In the genomic region with DNA sequence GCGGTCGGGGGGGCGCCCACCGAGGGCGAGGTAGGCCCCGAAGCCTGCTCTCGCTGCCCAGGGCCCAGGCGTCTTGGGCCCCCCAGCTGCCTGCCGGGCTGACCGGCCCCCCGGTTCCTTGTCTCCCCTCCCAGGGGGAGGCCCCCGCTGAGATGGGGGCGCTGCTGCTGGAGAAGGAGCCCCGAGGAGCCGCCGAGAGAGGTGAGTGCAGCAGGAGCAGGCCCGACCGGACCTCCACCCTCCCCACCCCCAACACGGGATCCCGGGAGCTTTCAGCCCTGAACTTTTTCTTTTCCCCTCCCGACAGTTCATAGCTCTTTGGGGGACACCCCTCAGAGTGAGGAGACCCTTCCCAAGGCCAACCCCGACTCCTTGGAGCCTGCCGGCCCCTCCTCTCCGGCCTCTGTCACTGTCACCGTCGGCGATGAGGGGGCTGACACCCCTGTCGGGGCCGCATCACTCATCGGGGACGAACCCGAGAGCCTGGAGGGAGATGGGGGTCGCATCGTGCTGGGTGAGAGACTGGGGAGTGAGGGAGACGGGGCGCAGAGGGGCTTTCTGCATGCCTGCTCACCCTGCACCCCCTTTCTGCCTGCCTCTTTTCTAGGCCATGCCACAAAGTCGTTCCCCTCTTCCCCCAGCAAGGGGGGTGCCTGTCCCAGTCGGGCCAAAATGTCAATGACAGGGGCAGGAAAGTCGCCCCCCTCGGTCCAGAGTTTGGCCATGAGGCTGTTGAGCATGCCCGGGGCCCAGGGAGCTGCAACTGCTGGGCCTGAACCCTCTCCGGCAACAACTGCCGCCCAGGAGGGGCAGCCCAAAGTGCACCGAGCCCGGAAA, we compare ENCODE assay signal across 9 mouse cellular contexts. TPM values are rescaled to one million over a fixed set of nuclear protein-coding genes. Genes with fewer than 3 reads are reported as not detected.
DNase-seq lines count a peak whose midpoint lies in the region; ATAC-seq and TF ChIP-seq lines count a peak whose summit lies in the region.
"Had no signal": no experiment of that assay in that cellular context is flagged by ENCODE, and none has a peak within 500 bp of the region (broad histone marks: within the 10 kb centered on the region; RNA-seq: fewer than 3 reads in every experiment).

No protein-coding gene starts in this region.

- no peak for TF ChIP-seq EP300 in stomach, postnatal 0 days (optimal IDR thresholded peaks at IDR 0.05)

- peak; percentile 59 for DNase-seq in gastrocnemius, adult 2 months
- no peak for DNase-seq in gastrocnemius, adult 18-20 months (ENCODE audit: low spot score)
- DNase-seq in adipocyte (ENCODE audit: low spot score): peak; percentile 48
- DNase-seq in heart, postnatal 36 days: peak; percentile 50 to 71
- peak; percentile 46 for DNase-seq in left cerebral cortex, postnatal 4 days
- DNase-seq in midbrain, embryonic 11.5 days (ENCODE audit: low spot score, missing footprints): peak; percentile 95
- DNase-seq in stomach, postnatal 0 days (ENCODE audit: low spot score): peak; percentile 71

- H3K4me3 ChIP-seq in gastrocnemius, adult 2 months: peak overlapping the region; percentile 95
- peak overlapping the region; percentile 99 for H3K4me3 ChIP-seq in embryonic facial prominence, embryonic 12.5 days
- peak overlapping the region; percentile 95 for H3K4me3 ChIP-seq in midbrain, embryonic 11.5 days (ENCODE audit: low read depth, low read length)
- peak overlapping the region; percentile 88 for H3K4me3 ChIP-seq in stomach, postnatal 0 days (ENCODE audit: low read depth, low read length)

- peaks cover 34% of the 10 kb centered on the region for H3K36me3 ChIP-seq in embryonic facial prominence, embryonic 12.5 days
- peaks cover 20% of the 10 kb centered on the region for H3K36me3 ChIP-seq in midbrain, embryonic 11.5 days (ENCODE audit: control insufficient read depth, insufficient read depth, low read length)
- H3K36me3 ChIP-seq in stomach, postnatal 0 days (ENCODE audit: control insufficient read depth, insufficient read depth, low read length): peaks cover 8% of the 10 kb centered on the region; the same call in 1 of the 2 replicates

- peaks cover 31% of the 10 kb centered on the region for H3K4me1 ChIP-seq in embryonic facial prominence, embryonic 12.5 days
- H3K4me1 ChIP-seq in midbrain, embryonic 11.5 days (ENCODE audit: control insufficient read depth, insufficient read depth, low read length): peaks cover 21% of the 10 kb centered on the region
- H3K4me1 ChIP-seq in stomach, postnatal 0 days (replicated peaks; ENCODE audit: control insufficient read depth, insufficient read depth): no peaks in the 10 kb centered on the region

- no peak for ATAC-seq in embryonic facial prominence, embryonic 12.5 days (ENCODE audit: insufficient number of reproducible peaks, insufficient read depth, low FRiP score, low TSS enrichment)
- peak; percentile 19 for ATAC-seq in midbrain, embryonic 11.5 days (ENCODE audit: low FRiP score)
- ATAC-seq in stomach, postnatal 0 days (ENCODE audit: low FRiP score, low TSS enrichment): no peak

- H3K9ac ChIP-seq in embryonic facial prominence, embryonic 12.5 days: peak overlapping the region; percentile 98
- H3K9ac ChIP-seq in midbrain, embryonic 11.5 days (ENCODE audit: low read length): peak overlapping the region; percentile 99
- H3K9ac ChIP-seq in stomach, postnatal 0 days (ENCODE audit: low read length): peak overlapping the region; percentile 93

- peak overlapping the region; percentile 97 for H3K4me2 ChIP-seq in embryonic facial prominence, embryonic 12.5 days (replicated peaks)
- H3K4me2 ChIP-seq in midbrain, embryonic 11.5 days: peak overlapping the region; percentile 98
- peak overlapping the region; percentile 91 for H3K4me2 ChIP-seq in stomach, postnatal 0 days (replicated peaks; ENCODE audit: low read depth)

- peak overlapping the region; percentile 100 for H3K27ac ChIP-seq in gastrocnemius, adult 2 months
- H3K27ac ChIP-seq in embryonic facial prominence, embryonic 12.5 days: peak overlapping the region; percentile 96
- peak overlapping the region; percentile 92 for H3K27ac ChIP-seq in midbrain, embryonic 11.5 days (ENCODE audit: low read depth, low read length)
- peak overlapping the region; percentile 97 for H3K27ac ChIP-seq in stomach, postnatal 0 days (replicated peaks)

- intact Hi-C loops in gastrocnemius, adult 2 months (cut with DNase I): loop anchor here (5.0 kb wide), 1 partner anchor 343 kb away; a partner anchor contains a TSS
- intact Hi-C loops in heart, postnatal 36 days (cut with DNase I): loop anchor here (2.0 to 10.0 kb wide), 4 partner anchors 32 to 346 kb away; a partner anchor contains a TSS
- intact Hi-C loops in left cerebral cortex, postnatal 4 days (cut with DNase I): no loop called here

- H3K9me3 ChIP-seq in embryonic facial prominence, embryonic 12.5 days: 0 out of 2 replicates have a peak, but pooled peaks cover 4% of the 10 kb centered on the region
- no peaks in the 10 kb centered on the region for H3K9me3 ChIP-seq in midbrain, embryonic 11.5 days (ENCODE audit: control insufficient read depth, low read length)
- no peaks in the 10 kb centered on the region for H3K9me3 ChIP-seq in stomach, postnatal 0 days (ENCODE audit: control insufficient read depth, low read length)

- WGBS in embryonic facial prominence, embryonic 12.5 days: under 1% methylated on average over 41 of the region's 45 CpGs
- WGBS in midbrain, embryonic 11.5 days: under 1% methylated on average over 39 of the region's 45 CpGs
- WGBS in stomach, postnatal 0 days: under 1% methylated on average over 24 of the region's 45 CpGs

- no peak for TF ChIP-seq CTCF in gastrocnemius, adult 2 months (IDR thresholded peaks at IDR 0.05)
- TF ChIP-seq CTCF in stomach, postnatal 0 days (IDR thresholded peaks at IDR 0.05; ENCODE audit: low read depth): no peak; the same call in 1 of the 2 replicates

- no peaks in the 10 kb centered on the region for H3K27me3 ChIP-seq in embryonic facial prominence, embryonic 12.5 days
- no peaks in the 10 kb centered on the region for H3K27me3 ChIP-seq in midbrain, embryonic 11.5 days (ENCODE audit: control insufficient read depth, insufficient read depth, low read length)
- H3K27me3 ChIP-seq in stomach, postnatal 0 days (ENCODE audit: control insufficient read depth, insufficient read depth, low read length): no peaks in the 10 kb centered on the region

RNA-seq across cellular contexts. Expression of a gene that starts 1.0 kb away (rescaled TPM):
- total RNA-seq in gastrocnemius, adult 2 months (2021): 10 to 100 TPM; 28.0 to 29.6 TPM
- total RNA-seq in gastrocnemius, adult 18-20 months (2021): 10 to 100 TPM; 26.7 to 29.5 TPM
- 111 and 121 TPM in 2 replicates for polyA plus RNA-seq in embryonic facial prominence, embryonic 12.5 days (2016; fragmentation: Nextera tagmentation; extraction: Ambion mirVana)
- 10 to 100 TPM; 44.6 to 49.8 TPM for total RNA-seq in heart, postnatal 36 days (2021)
- 100 to 1,000 TPM; 232 to 251 TPM for total RNA-seq in left cerebral cortex, postnatal 4 days (2021)
- polyA plus RNA-seq in midbrain, embryonic 11.5 days (2014; fragmentation: Nextera tagmentation; extraction: Ambion mirVana): 56.9 and 60.5 TPM in 2 replicates
- polyA plus RNA-seq in stomach, postnatal 0 days (2015; fragmentation: Nextera tagmentation; extraction: Ambion mirVana): 23.8 and 26.2 TPM in 2 replicates

RNA-seq across cellular contexts. Expression of a gene that starts 1.2 kb away (rescaled TPM):
- total RNA-seq in gastrocnemius, adult 2 months (2021): 1 to 10 TPM; 1.3 to 3.4 TPM
- 1 to 10 TPM; 1.5 to 1.6 TPM for total RNA-seq in gastrocnemius, adult 18-20 months (2021)
- polyA plus RNA-seq in embryonic facial prominence, embryonic 12.5 days (2016; fragmentation: Nextera tagmentation; extraction: Ambion mirVana): 1.2 and 2.5 TPM in 2 replicates
- 1 to 10 TPM; 3.1 to 4.4 TPM for total RNA-seq in heart, postnatal 36 days (2021)
- 1 to 10 TPM; 2.1 to 3.2 TPM for total RNA-seq in left cerebral cortex, postnatal 4 days (2021)
- polyA plus RNA-seq in midbrain, embryonic 11.5 days (2014; fragmentation: Nextera tagmentation; extraction: Ambion mirVana): 0.83 and 1.5 TPM in 2 replicates
- polyA plus RNA-seq in stomach, postnatal 0 days (2015; fragmentation: Nextera tagmentation; extraction: Ambion mirVana): 4.8 and 5.5 TPM in 2 replicates

RNA-seq across cellular contexts. Expression of a gene that starts 15.0 kb away (rescaled TPM):
- total RNA-seq in gastrocnemius, adult 2 months (2021): not detected
- total RNA-seq in gastrocnemius, adult 18-20 months (2021): not detected
- polyA plus RNA-seq in embryonic facial prominence, embryonic 12.5 days (2016; fragmentation: Nextera tagmentation; extraction: Ambion mirVana): 0.29 TPM in 1 of 2 replicates, not detected in the other
- not detected for total RNA-seq in heart, postnatal 36 days (2021)
- total RNA-seq in left cerebral cortex, postnatal 4 days (2021): under 1 TPM in 1 of 2 experiments, not detected in 1; 0.20 TPM
- not detected in 2 replicates for polyA plus RNA-seq in midbrain, embryonic 11.5 days (2014; fragmentation: Nextera tagmentation; extraction: Ambion mirVana)
- polyA plus RNA-seq in stomach, postnatal 0 days (2015; fragmentation: Nextera tagmentation; extraction: Ambion mirVana): 31.2 and 33.1 TPM in 2 replicates

RNA-seq across cellular contexts. Expression of a gene that starts 17.4 kb away (rescaled TPM):
- not detected for total RNA-seq in gastrocnemius, adult 2 months (2021)
- not detected for total RNA-seq in gastrocnemius, adult 18-20 months (2021)
- 0.31 TPM in 1 of 2 replicates, not detected in the other for polyA plus RNA-seq in embryonic facial prominence, embryonic 12.5 days (2016; fragmentation: Nextera tagmentation; extraction: Ambion mirVana)
- total RNA-seq in heart, postnatal 36 days (2021): not detected
- not detected for total RNA-seq in left cerebral cortex, postnatal 4 days (2021)
- 0.05 and 0.15 TPM in 2 replicates for polyA plus RNA-seq in midbrain, embryonic 11.5 days (2014; fragmentation: Nextera tagmentation; extraction: Ambion mirVana)
- not detected in 2 replicates for polyA plus RNA-seq in stomach, postnatal 0 days (2015; fragmentation: Nextera tagmentation; extraction: Ambion mirVana)
- total RNA-seq: layer of hippocampus, postnatal 14 days had no signal

RNA-seq across cellular contexts. Expression of a gene that starts 20.0 kb away (rescaled TPM):
- 1 to 10 TPM; 5.2 to 8.3 TPM for total RNA-seq in gastrocnemius, adult 2 months (2021)
- 1 to 10 TPM; 5.9 to 6.9 TPM for total RNA-seq in gastrocnemius, adult 18-20 months (2021)
- 8.6 and 8.9 TPM in 2 replicates for polyA plus RNA-seq in embryonic facial prominence, embryonic 12.5 days (2016; fragmentation: Nextera tagmentation; extraction: Ambion mirVana)
- total RNA-seq in heart, postnatal 36 days (2021): 1 to 10 TPM; 7.5 to 7.7 TPM
- total RNA-seq in left cerebral cortex, postnatal 4 days (2021): 10 to 100 TPM; 35.4 to 38.3 TPM
- 2.5 and 2.9 TPM in 2 replicates for polyA plus RNA-seq in midbrain, embryonic 11.5 days (2014; fragmentation: Nextera tagmentation; extraction: Ambion mirVana)
- polyA plus RNA-seq in stomach, postnatal 0 days (2015; fragmentation: Nextera tagmentation; extraction: Ambion mirVana): 0.59 and 0.62 TPM in 2 replicates

Comparison
In these comparisons a context has a peak if more than half of its experiments do, and no peak if none do; other contexts are left out.
1. RNA of a gene that starts 1.0 kb away (total RNA-seq): 232 to 251 TPM in left cerebral cortex, postnatal 4 days; 44.6 to 49.8 TPM in heart, postnatal 36 days, 28.0 to 29.6 TPM in gastrocnemius, adult 2 months and 26.7 to 29.5 TPM in gastrocnemius, adult 18-20 months; every median in the first group is over 4 times any median in the second.
2. Peak in every context shown above with its lines, with median percentiles within 50 percentile points of each other: H3K27ac ChIP-seq, H3K4me3 ChIP-seq, H3K4me2 ChIP-seq and H3K9ac ChIP-seq.